Mouse (Mus musculus) ovary, adult 10 weeks (tissue): ENCODE data around the gene Cd96. TPM values are rescaled to one million over a fixed set of nuclear protein-coding genes. Genes with fewer than 3 reads are reported as not detected.

Experiments
- polyA plus RNA-seq: library from polyadenylated mRNA; stranded (reverse); fragments of 350-450 nt; fragmentation: Illumina TruSeq; extraction: RNeasy Lipid Tissue Mini Kit (QIAGEN cat#74804); gene quantifications from one replicate; pipeline ENCODE4 v1.2.3, GENCODE M21; 2014

Gene Cd96
- 0.74 TPM for polyA plus RNA-seq

GRCm38 (mm10) chr16:46120020-46120419 lies at the start of gene Cd96:
Cd96 (minus strand) TSS chr16:46120251.

GRCm38 (mm10) chr16:46154832-46155231 lies 34.8 kb upstream of the Cd96 start, which contains the start of gene Gm4737:
Gm4737 (minus strand) TSS chr16:46155077.

GRCm38 (mm10) chr16:46010153-46010905 lies 109.7 kb downstream of the Cd96 start, which contains the start of gene Plcxd2:
Plcxd2 (minus strand) TSS chr16:46010218.

Other genes starting within 250 kb of the Cd96 start
- gene Phldb2, start 166.7 kb downstream of the Cd96 start, polyA plus RNA-seq = 82.7 TPM
- 2.7 TPM for gene Plcxd2, start 110.0 kb downstream of the Cd96 start, polyA plus RNA-seq
- gene Gm4737, start 34.8 kb upstream of the Cd96 start, polyA plus RNA-seq = 8.4 TPM